Mouse (Mus musculus): Measurements from ENCODE around the gene Slc6a11. TPM values are rescaled to one million over a fixed set of nuclear protein-coding genes. Genes with fewer than 3 reads are reported as not detected.

The Slc6a11 gene
- total RNA-seq, 2 experiments from 2014 or later, result 0.23 to 0.24 TPM

DNA sequence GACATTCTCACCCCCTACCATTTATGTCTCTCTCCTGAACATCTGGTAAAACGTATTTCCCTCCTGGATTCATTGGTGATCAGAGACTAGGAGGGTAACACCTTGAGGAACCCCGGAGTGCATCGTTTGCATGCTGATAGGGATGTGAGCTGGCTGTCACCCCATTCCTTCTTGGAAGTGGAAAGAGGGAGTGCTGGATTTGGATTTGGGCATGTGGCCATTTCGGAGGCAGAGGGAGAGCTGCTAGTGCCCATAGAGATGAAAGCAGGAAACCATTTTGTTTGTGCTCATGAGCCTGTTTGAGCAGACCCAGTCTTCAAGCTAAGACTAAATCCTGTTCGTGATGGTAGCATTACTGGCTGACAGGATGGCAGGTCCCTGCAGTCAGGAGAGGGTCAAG lies 160.4 kb downstream of the Slc6a11 start:
- DNase-seq, result no peak
- intact Hi-C loops (cut with DNase I; ENCODE audit: low total_unique reads), result no loop called here

DNA sequence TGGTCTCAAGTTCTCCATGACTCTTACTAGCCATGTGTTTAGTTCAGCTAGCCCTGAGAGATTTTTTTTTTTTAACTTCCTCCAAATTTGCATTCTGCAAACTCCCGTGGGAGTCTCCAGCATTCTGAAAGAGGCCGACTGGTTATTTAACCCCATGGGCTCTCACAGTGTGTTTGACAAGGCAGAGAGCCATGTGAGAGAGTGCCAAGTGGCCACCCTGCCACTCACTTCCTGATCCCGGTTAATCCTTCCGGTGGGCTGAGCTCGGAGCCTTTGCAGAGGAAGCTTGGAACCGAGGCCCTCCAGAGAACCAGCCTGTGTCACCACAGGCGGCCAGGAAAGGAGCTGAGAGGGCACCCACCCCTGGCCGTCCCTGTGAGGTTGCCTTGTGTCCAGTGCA lies 162.5 kb downstream of the Slc6a11 start:
- intact Hi-C loops (cut with DNase I; ENCODE audit: low total_unique reads), result no loop called here
- DNase-seq, result no peak

DNA sequence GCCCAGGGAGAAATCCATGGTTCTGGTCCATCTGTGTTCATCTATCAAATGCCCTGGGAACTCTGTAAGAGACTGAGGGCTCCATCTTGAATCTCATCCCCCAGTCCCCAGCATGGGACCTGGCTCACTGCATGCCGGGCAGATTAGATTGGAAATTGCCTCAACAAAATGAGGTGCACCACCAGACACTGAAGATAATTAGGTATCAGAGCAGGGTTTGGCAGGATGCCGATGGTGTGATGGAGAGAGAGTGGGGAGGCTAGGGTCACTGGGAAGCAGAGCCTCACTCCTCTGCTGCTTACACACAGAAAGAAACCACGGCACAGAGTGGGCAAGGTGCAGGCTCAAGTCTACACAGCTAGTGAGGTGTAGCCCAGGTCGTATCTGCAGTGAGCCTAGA lies 164.0 kb downstream of the Slc6a11 start:
- no peak for DNase-seq
- intact Hi-C loops (cut with DNase I; ENCODE audit: low total_unique reads), result no loop called here

DNA sequence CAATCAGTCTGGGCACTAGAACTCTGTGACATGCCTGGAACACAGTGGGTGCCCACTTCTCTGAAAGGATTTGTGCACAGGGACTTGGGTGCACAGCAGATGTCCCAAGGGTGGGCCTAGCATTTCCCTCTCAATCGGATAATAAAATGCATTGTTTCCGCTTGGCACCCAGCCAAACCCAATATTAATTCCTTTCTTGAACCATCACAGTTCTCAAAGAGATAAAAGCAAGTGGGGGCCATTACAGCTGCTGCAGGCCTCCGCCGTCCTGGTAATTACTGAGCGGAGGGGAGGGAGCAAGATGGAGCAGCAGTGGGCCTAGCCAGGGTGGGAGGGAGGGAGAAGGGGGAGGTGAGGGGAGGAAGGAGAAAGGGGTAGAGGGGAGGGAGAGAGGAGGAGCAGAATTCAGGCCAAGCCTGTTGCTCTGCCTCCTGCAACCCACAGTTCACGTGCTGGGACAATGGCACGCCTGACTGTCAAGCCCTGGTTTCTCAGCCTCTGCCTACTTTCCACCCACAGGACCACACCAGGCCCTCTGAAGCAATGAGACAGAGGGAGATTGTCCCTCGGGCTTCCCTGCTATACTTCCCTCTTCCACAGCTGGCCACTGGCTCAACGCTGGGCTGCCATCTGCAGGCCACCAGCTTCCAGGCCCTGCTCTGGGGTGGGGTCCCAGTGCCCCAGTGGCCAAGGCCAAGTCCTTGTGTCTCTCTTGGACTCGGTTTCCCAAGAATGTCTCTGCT lies 166.4 kb downstream of the Slc6a11 start:
- DNase-seq, result no peak
- intact Hi-C loops (cut with DNase I; ENCODE audit: low total_unique reads), result no loop called here

Other genes with a start within 250 kb of the Slc6a11 start
- gene Atp2b2, start 88.6 kb upstream of the Slc6a11 start, total RNA-seq (2021), result under 1 TPM; 0.27 to 0.53 TPM
- gene Slc6a1, start 151.4 kb downstream of the Slc6a11 start, total RNA-seq (2021), result under 1 TPM; 0.20 to 0.86 TPM

Data from gastrocnemius, postnatal 14 days (tissue).